Mouse (Mus musculus) small intestine, adult 2 months (tissue): ENCODE results near the gene Pgp. TPM values are rescaled to one million over a fixed set of nuclear protein-coding genes. Genes with fewer than 3 reads are reported as not detected.
A peak's percentile ranks its signal among the peaks of the same experiment; 100 is the strongest.

ENCODE experiments used
- H3K27ac ChIP-seq: fragments of 200-500 bp; 2 replicates; pipeline ENCODE4 v1.5.1; 2012; ENCODE audit warnings: low read depth, low read length, control low read depth, inconsistent platforms; ENCODE audit not compliant: insufficient read depth
- H3K27me3 ChIP-seq: fragments of 200-500 bp; 2 replicates; pipeline ENCODE4 v1.6.1; 2012; ENCODE audit warnings: mild to moderate bottlenecking, moderate library complexity, low read length, inconsistent platforms; ENCODE audit not compliant: control insufficient read depth, insufficient read depth
- H3K36me3 ChIP-seq: fragments of 200-500 bp; 2 replicates; pipeline ENCODE4 v1.6.1; 2012; ENCODE audit warnings: mild to moderate bottlenecking, low read length, control low read depth, inconsistent platforms; ENCODE audit not compliant: control insufficient read depth, insufficient read depth
- H3K4me1 ChIP-seq: fragments of 200-500 bp; 2 replicates; pipeline ENCODE4 v1.6.1; 2012; ENCODE audit warnings: low read length, inconsistent platforms, mixed read lengths; ENCODE audit not compliant: control insufficient read depth, insufficient read depth, insufficient read length
- H3K4me3 ChIP-seq: fragments of 200-500 bp; 2 replicates; pipeline ENCODE4 v1.5.1; 2012; ENCODE audit warnings: low read depth, mild to moderate bottlenecking, control low read depth, inconsistent platforms, low read length, moderate library complexity
- CTCF ChIP-seq: fragments of 200-500 bp; IDR thresholded peaks from 2 replicates; pipeline ENCODE4 v1.5.1; 2012; ENCODE audit warnings: low read depth, mild to moderate bottlenecking, control low read depth, inconsistent platforms, low read length, moderate library complexity, mixed read lengths; ENCODE audit not compliant: insufficient replicate concordance, insufficient read length; ENCODE audit errors: extremely low read depth
- POLR2A ChIP-seq: fragments of 200-500 bp; IDR thresholded peaks from 2 replicates; pipeline ENCODE4 v1.6.1; 2012; ENCODE audit warnings: low read depth, mild to moderate bottlenecking, control low read depth, inconsistent platforms, low read length, moderate library complexity
- WGBS: fragments of 180-500 bp; shearing (Covaris S2); methylation state at CpG from one replicate; pipeline ENCODE4 v1.1.7; 2018; 5-methylcytosine and 5-hydroxymethylcytosine counted together
- polyA plus RNA-seq: library from polyadenylated mRNA; depleted of rRNA; stranded (reverse); fragments of >200 nt; gene quantifications from 2 replicates; pipeline ENCODE4 v1.2.3, GENCODE M21; 2012; rRNA removed

Gene Pgp
- polyA plus RNA-seq, 1 experiment, result 178 TPM

DNA sequence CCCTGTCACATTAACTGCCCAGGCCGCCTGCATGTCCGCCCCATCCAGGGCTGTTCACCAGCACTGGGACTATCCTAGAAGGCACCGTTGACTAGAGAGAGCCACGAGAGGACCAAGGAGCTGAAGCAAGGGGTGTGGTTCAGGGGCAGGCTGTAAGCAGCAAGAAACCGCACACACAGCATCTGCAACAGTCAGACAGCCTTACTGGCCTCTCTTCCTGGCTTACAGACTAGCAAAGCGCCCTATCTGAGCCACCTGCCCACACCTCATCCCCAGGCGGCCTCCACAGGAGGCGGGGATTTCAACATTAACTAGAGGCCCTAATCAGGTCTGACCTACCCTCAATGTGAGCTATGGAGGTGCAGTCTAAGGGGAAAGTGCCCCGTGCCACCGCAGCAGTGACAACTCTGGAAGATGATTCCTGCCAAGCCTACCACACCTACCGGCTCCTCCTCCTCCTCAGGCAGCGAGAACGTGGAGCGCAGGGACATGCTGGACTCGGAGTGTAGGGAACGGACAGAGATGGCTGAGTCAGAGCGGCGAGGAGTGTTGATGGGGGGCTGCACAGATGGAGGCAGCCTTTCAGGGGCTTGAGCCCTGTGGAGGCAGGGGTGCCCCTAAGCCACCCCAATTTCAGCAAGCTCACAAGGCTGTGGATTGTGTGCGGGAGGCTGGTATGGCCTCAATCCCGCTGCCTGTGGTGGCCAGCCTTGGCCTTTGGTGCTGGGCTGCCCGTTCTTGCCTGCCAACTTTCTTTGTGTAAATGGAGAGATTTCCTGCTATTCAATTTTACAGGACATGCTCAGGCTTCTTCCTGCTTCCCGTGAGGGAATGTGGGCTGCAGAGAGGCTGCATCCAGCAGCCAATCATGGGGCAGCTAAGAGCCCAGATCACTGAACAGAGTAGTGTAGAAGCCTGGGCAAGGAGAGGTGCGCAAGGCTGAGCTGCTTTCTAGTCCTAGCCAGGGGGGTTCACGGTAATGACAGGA lies 44.4 kb downstream of the Pgp start:
- H3K27me3 ChIP-seq, result no peaks in the 10 kb centered on the region
- WGBS, result 82% methylated on average over 24 of the region's 24 CpGs
- peak overlapping the region; percentile 30 for H3K4me3 ChIP-seq
- H3K4me1 ChIP-seq, result no peaks in the 10 kb centered on the region
- peak overlapping the region; percentile 20; the same call in 1 of the 2 replicates for H3K27ac ChIP-seq
- TF ChIP-seq CTCF (no peak), POLR2A (no peak)
- H3K36me3 ChIP-seq, result peaks cover 57% of the 10 kb centered on the region

DNA sequence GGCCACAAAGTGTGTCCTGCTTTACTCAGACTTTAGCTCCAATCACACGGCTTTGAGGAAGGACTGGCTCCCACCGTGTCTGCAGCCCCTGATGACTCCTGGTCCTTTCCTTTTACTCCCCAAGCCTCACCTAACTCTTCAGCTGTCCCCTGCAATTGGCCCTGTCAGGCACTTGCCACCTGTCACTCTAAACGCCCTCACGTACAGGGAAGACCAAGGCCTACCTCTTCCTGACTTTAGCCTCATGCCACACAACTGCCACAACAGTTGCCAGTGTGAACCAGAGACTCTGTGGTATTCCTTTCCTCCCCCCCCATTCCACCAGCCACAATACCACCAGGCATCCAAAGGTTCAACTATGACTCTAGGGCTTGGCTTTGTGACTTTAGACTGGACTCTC lies 50.3 kb downstream of the Pgp start:
- no peaks in the 10 kb centered on the region for H3K27me3 ChIP-seq
- H3K27ac ChIP-seq, result no peak overlapping the region
- H3K4me1 ChIP-seq, result no peaks in the 10 kb centered on the region
- no peak overlapping the region for H3K4me3 ChIP-seq
- WGBS, result 86% methylated on average over 4 of the region's 4 CpGs
- TF ChIP-seq CTCF, result no peak
- TF ChIP-seq POLR2A, result no peak
- H3K36me3 ChIP-seq, result peaks cover 17% of the 10 kb centered on the region

Other genes starting within 250 kb of the Pgp start
- 4.2 and 4.6 TPM in 2 replicates for gene Tedc2, start 249.5 kb upstream of the Pgp start, polyA plus RNA-seq
- 4.1 and 8.4 TPM in 2 replicates for gene Ccnf, start 218.9 kb upstream of the Pgp start, polyA plus RNA-seq
- 0.01 TPM in 1 of 2 replicates, not detected in the other for gene Abca17, start 119.3 kb upstream of the Pgp start, polyA plus RNA-seq
- 14.2 and 37.0 TPM in 2 replicates for gene Abca3, start 118.4 kb upstream of the Pgp start, polyA plus RNA-seq
- 44.2 and 76.7 TPM in 2 replicates for gene Rnps1, start 55.8 kb upstream of the Pgp start, polyA plus RNA-seq
- 52.7 and 97.7 TPM in 2 replicates for gene Eci1, start 43.8 kb upstream of the Pgp start, polyA plus RNA-seq
- gene Dnase1l2, start 27.3 kb upstream of the Pgp start, polyA plus RNA-seq, result 2.9 and 4.8 TPM in 2 replicates
- gene E4f1, start 79 bp upstream of the Pgp start, polyA plus RNA-seq, result 52.9 and 74.5 TPM in 2 replicates
- gene Bricd5, start 3.5 kb downstream of the Pgp start, polyA plus RNA-seq, result 0.77 and 2.3 TPM in 2 replicates
- 16.9 and 33.7 TPM in 2 replicates for gene Mlst8, start 8.7 kb downstream of the Pgp start, polyA plus RNA-seq
- gene Caskin1, start 18.2 kb downstream of the Pgp start, polyA plus RNA-seq, result 0.50 and 0.77 TPM in 2 replicates
- 75.8 and 113 TPM in 2 replicates for gene Traf7, start 57.5 kb downstream of the Pgp start, polyA plus RNA-seq
- 1.2 and 6.1 TPM in 2 replicates for gene Rab26, start 63.8 kb downstream of the Pgp start, polyA plus RNA-seq
- 26.1 and 31.9 TPM in 2 replicates for gene Pkd1, start 79.4 kb downstream of the Pgp start, polyA plus RNA-seq
- 52.8 and 83.5 TPM in 2 replicates for gene Tsc2, start 162.2 kb downstream of the Pgp start, polyA plus RNA-seq
- 6.0 and 7.2 TPM in 2 replicates for gene Nthl1, start 162.3 kb downstream of the Pgp start, polyA plus RNA-seq
- gene Slc9a3r2, start 179.9 kb downstream of the Pgp start, polyA plus RNA-seq, result 35.6 and 44.9 TPM in 2 replicates
- gene Npw, start 188.1 kb downstream of the Pgp start, polyA plus RNA-seq, result 2.0 and 6.5 TPM in 2 replicates
- 41.1 and 85.8 TPM in 2 replicates for gene Zfp598, start 199.3 kb downstream of the Pgp start, polyA plus RNA-seq
- 1.2 and 1.3 TPM in 2 replicates for gene Syngr3, start 219.6 kb downstream of the Pgp start, polyA plus RNA-seq
- 22.8 and 35.9 TPM in 2 replicates for gene Gfer, start 225.8 kb downstream of the Pgp start, polyA plus RNA-seq
- 57.7 and 115 TPM in 2 replicates for gene Noxo1, start 225.8 kb downstream of the Pgp start, polyA plus RNA-seq
- 26.0 and 49.6 TPM in 2 replicates for gene Tbl3, start 237.3 kb downstream of the Pgp start, polyA plus RNA-seq
- 0.19 TPM in 1 of 2 replicates, not detected in the other for gene Rnf151, start 247.7 kb downstream of the Pgp start, polyA plus RNA-seq
- gene Rps2, start 247.7 kb downstream of the Pgp start, polyA plus RNA-seq, result 1,627 and 2,207 TPM in 2 replicates